Mouse (Mus musculus) lung, postnatal 0 days (tissue): ENCODE results near the gene Ndufaf7.

ENCODE experiments used
- CTCF ChIP-seq: IDR thresholded peaks from 2 replicates; pipeline ENCODE4 v1.5.1; 2016; ENCODE audit warnings: antibody characterized with exemption, mild to moderate bottlenecking
- EP300 ChIP-seq: IDR thresholded peaks from 2 replicates; pipeline ENCODE4 v1.6.1; 2016; ENCODE audit warnings: antibody characterized with exemption, mild to moderate bottlenecking, control low read depth

DNA sequence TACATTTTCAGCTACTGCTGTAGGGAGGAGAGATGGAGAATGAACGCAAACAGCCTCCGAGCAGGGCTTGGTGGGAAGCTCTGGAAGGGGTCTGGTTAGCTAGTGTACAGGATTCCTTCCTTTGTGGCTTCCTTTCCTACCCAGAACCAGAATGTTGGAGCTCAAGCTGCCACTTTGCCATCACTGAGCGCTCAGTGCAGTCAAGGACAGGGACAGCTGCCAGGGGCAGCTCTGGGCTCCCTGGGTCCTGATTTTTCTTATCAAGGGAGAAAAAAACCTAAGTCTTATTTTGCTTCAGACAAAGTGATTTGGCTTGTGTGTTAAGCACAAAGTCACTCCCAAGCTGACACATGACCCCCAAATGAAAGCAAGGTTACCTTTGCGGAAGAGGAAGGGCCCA, 48.4 kb upstream of the Ndufaf7 start:
- TF ChIP-seq CTCF (no peak), EP300 (no peak)
